Mouse (Mus musculus) hindbrain, postnatal 0 days (tissue): ENCODE results near the gene Ltn1. TPM values are rescaled to one million over a fixed set of nuclear protein-coding genes. Genes with fewer than 3 reads are reported as not detected.

Experiments
- ATAC-seq: fragments of 200-750 bp; cut with Nextera tagmentation; 2 replicates; pipeline ENCODE4 v1.8.0; 2017; ENCODE audit warnings: mild to moderate bottlenecking, moderate TSS enrichment, moderate library complexity
- DNase-seq: peaks from one replicate; pipeline ENCODE4 v3.0.0-alpha.2; 2015; ENCODE audit warnings: low spot score
- H3K27ac ChIP-seq: fragments of 300-500 bp; sonication (generic); 2 replicates; pipeline ENCODE4 v1.5.1; 2014; ENCODE audit warnings: mild to moderate bottlenecking
- H3K27me3 ChIP-seq: fragments of 300-500 bp; sonication (generic); 2 replicates; pipeline ENCODE4 v1.6.1; 2014; ENCODE audit warnings: low read length, mixed read lengths; ENCODE audit not compliant: insufficient read depth
- H3K36me3 ChIP-seq: fragments of 300-500 bp; sonication (generic); 2 replicates; pipeline ENCODE4 v1.6.1; 2014; ENCODE audit warnings: low read length, mixed read lengths; ENCODE audit not compliant: insufficient read depth
- H3K4me1 ChIP-seq: fragments of 300-500 bp; sonication (generic); 2 replicates; pipeline ENCODE4 v1.6.1; 2014; ENCODE audit warnings: antibody characterized with exemption, low read length, mixed read lengths; ENCODE audit not compliant: insufficient read depth
- H3K4me2 ChIP-seq: fragments of 300-500 bp; sonication (generic); 2 replicates; pipeline ENCODE4 v1.6.1; 2014; ENCODE audit warnings: low read depth, mild to moderate bottlenecking, low read length, moderate library complexity, mixed read lengths
- H3K4me3 ChIP-seq: fragments of 300-500 bp; sonication (generic); 2 replicates; pipeline ENCODE4 v1.5.1; 2014; ENCODE audit warnings: low read length
- H3K9ac ChIP-seq: fragments of 300-500 bp; sonication (generic); replicated peaks from 2 replicates; pipeline ENCODE4 v1.6.1; 2014; ENCODE audit warnings: mild to moderate bottlenecking, low read length, moderate library complexity, mixed read lengths
- H3K9me3 ChIP-seq: fragments of 300-500 bp; sonication (generic); 2 replicates; pipeline ENCODE4 v1.6.1; 2016; ENCODE audit warnings: low read length, mixed read lengths
- CTCF ChIP-seq: IDR thresholded peaks from 2 replicates; pipeline ENCODE4 v1.5.1; 2016; ENCODE audit warnings: antibody characterized with exemption, control low read depth, low read depth
- WGBS: fragments of 180-500 bp; shearing (Covaris S2); extraction: QIAGEN DNeasy Blood & Tissue Kit; methylation state at CpG from one replicate; pipeline ENCODE4 v1.1.7; 2014; 5-methylcytosine and 5-hydroxymethylcytosine counted together
- polyA plus RNA-seq: library from polyadenylated mRNA; unstranded; fragments of >200 nt; fragmentation: Nextera tagmentation; extraction: Ambion mirVana; gene quantifications from 2 replicates; pipeline ENCODE4 v1.2.1, GENCODE M21; 2015
- total RNA-seq: library from RNA; depleted of rRNA; stranded (reverse); fragments of >200 nt; gene quantifications from 2 replicates; pipeline ENCODE4 v1.2.3, GENCODE M21; 2014; rRNA removed

The Ltn1 gene
- total RNA-seq (15.4 and 16.2 TPM in 2 replicates), polyA plus RNA-seq (18.2 and 19.0 TPM in 2 replicates)

DNA sequence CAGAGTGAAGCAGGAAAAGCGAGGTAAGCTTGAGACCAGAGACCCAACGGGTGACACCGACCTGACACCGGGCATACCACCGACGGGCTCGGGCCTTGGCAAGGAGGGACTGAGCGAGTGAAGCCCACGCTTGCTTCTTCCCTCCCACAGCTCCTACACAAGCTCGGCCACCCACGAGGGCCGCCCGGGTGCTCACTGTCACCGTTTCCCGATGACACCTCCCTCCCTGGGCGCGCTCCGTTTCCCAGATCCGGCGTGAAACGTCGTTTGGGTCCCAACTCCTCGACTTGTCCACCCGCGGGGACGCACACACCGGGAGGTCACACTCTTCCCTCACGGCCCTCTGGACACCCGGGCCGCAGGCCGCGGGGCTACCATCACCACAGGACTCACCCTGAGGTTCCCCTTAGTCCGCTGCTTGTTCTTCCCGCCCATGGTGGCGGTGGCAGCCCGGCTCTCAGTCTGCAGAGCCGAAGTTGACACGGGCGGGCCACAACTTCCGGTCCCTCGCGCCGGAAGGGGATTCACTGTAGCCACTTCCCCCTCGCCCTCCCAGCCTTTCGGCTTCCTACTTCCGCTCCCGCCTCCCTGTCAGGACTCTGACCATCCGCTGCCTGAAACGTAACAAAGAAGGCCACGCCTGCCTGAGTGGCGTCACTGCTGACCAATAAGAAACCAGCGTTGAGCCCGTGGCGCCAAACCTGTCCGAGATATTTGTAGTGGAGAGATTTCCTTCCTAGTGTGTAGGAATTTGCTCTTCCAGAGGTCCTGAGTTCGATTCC, at the start of gene Ltn1:
Ltn1 (minus strand) TSS at position 580 of the 782 bp plus-strand sequence.
- H3K27me3 ChIP-seq = no peaks in the 10 kb centered on the region
- TF ChIP-seq CTCF = no peak
- 1% methylated on average over 55 of the region's 56 CpGs for WGBS
- peak within 1 kb of the TSS; percentile 83 for H3K4me3 ChIP-seq
- H3K27ac ChIP-seq = peak within 1 kb of the TSS; percentile 66; the same call in 1 of the 2 replicates
- H3K9ac ChIP-seq = peak within 1 kb of the TSS; percentile 73
- peak; percentile 99 for DNase-seq
- ATAC-seq = peak; percentile 100
- H3K4me2 ChIP-seq = peak within 1 kb of the TSS; percentile 85
- no peaks in the 10 kb centered on the region for H3K9me3 ChIP-seq
- H3K36me3 ChIP-seq = peaks cover 7% of the 10 kb centered on the region; the same call in 1 of the 2 replicates
- H3K4me1 ChIP-seq = no peaks in the 10 kb centered on the region

DNA sequence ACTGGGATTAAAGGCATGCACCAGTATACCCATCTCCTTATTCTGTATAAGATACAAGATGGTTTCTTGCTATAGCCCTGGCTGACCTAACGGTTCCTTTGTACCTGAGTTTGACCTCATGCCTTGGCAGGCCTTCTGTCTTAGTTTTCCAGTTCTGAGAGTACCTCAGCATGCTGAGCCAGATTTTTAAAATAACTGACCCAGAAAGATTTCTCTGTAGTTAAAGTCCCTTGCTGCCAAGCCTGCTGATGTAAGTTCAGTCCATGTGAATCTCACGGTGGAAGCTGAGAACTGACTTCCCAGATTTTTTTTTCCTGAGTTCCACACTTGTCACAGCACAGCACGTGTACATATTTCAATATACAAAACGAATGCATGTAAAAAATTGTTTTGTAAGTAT, 38.2 kb upstream of the Ltn1 start:
- Histone ChIP-seq H3K4me3 (no peak overlapping the region), H3K27me3 (no peaks in the 10 kb centered on the region), H3K4me1 (no peaks in the 10 kb centered on the region), H3K9me3 (no peaks in the 10 kb centered on the region), H3K9ac (no peak overlapping the region), H3K36me3 (peaks cover 60% of the 10 kb centered on the region), H3K4me2 (no peak overlapping the region), H3K27ac (no peak overlapping the region)
- ATAC-seq (no peak), DNase-seq (no peak)
- WGBS = 86% methylated on average over 4 of the region's 4 CpGs
- no peak for TF ChIP-seq CTCF

DNA sequence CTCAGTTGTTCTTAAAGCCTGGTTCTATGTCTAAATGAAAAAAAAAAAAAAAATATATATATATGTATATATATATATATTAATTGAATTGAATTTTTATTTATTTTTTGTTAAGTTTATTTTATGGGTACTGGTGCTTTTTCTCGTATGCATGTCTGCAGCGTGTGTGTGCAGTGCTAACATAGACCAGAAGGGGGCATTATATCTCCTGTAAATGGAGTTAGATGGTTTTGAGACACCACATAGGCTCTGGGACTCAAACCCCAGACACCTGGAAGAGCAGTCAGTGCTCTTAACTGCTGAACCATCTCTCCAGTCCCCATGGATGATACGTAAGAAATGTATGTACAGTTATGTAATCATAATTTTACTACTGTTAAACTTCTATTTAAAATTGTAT, 26.3 kb upstream of the Ltn1 start:
- no peak for TF ChIP-seq CTCF
- H3K4me3 ChIP-seq = no peak overlapping the region
- no peak for ATAC-seq

DNA sequence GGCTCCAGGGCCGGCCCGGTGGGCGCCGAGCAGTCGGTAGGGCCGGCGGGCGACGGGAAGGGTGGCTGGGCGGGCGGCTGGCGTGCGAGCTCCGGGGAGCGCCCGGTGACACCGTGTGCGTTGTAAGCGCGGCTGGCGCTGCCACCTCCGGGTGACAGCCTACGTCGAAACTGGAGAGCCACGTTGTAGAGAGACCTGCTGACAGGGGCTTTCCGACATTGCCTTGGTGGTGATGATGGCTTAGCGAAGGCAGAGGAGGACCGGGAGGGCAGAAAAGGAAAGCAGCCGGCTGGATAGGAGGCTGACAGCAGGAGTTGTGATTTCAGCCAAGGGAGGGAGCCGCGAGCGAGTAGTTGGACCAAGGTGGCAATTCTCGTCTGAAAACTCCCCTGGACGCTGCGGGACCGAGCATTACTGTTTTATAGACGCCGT, 22.8 kb upstream of the Ltn1 start:
- ATAC-seq (peak; percentile 77; the same call in 1 of the 2 replicates), DNase-seq (peak; percentile 28)
- peaks cover 7% of the 10 kb centered on the region for H3K4me1 ChIP-seq
- H3K9ac ChIP-seq = peak overlapping the region; percentile 82
- H3K4me3 ChIP-seq = peak overlapping the region; percentile 97
- peak overlapping the region; percentile 91 for H3K27ac ChIP-seq
- H3K9me3 ChIP-seq = no peaks in the 10 kb centered on the region
- no peak for TF ChIP-seq CTCF
- H3K4me2 ChIP-seq = peak overlapping the region; percentile 94
- no peaks in the 10 kb centered on the region for H3K27me3 ChIP-seq
- H3K36me3 ChIP-seq = no peaks in the 10 kb centered on the region; the same call in 1 of the 2 replicates
- under 1% methylated on average over 35 of the region's 38 CpGs for WGBS

More for the DNA sequence above, 26.3 kb upstream of the Ltn1 start:
- no peaks in the 10 kb centered on the region for H3K9me3 ChIP-seq
- no peak for DNase-seq
- 98% methylated on average over 3 of the region's 3 CpGs for WGBS
- H3K9ac ChIP-seq = no peak overlapping the region
- H3K36me3 ChIP-seq = peaks cover 18% of the 10 kb centered on the region; the same call in 1 of the 2 replicates
- H3K27ac ChIP-seq = no peak overlapping the region
- H3K4me1 ChIP-seq = peaks cover 7% of the 10 kb centered on the region
- H3K4me2 ChIP-seq = no peak overlapping the region
- no peaks in the 10 kb centered on the region for H3K27me3 ChIP-seq

DNA sequence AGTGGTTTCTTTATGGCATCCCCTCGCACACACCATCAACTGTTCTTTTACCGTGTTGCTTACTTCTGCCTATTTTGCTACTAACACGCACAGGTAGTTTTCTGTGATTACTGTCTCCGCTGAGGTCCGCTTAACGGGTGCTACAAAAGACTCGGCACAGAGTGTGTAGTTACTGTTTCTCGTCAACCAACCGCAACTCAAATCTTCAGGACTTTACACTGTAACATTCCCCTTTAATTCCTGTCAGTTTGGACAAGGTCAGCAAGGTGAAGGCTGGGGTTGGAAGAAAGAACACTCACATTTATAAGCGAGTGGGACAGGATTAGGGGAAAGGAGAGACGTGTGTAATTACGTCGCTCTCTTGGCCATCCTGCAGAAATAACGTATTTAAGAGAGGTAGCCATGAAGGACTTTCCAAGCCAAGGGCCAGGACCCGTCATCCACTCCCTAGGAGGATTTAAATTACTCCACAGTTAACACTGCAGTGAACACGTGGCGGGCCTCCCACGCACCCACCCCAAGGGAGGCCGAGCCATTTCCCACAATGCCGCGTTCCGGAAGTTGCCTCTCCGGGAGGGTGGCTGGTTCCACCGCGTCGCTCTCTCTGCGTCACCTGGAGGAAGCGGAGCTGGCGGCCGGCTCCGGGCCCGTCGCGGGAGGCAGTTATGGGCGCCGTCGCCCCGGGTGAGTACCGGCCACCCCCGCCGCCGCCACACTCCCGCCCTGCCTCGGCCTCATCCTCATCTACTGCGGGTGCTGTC, 22.2 kb upstream of the Ltn1 start, which contains the start of gene Usp16:
Usp16 (plus strand) TSS at position 285 of the 761 bp plus-strand sequence.
- peak within 1 kb of the TSS; percentile 97 for H3K4me3 ChIP-seq
- no peaks in the 10 kb centered on the region for H3K9me3 ChIP-seq
- H3K36me3 ChIP-seq = no peaks in the 10 kb centered on the region; the same call in 1 of the 2 replicates
- H3K4me2 ChIP-seq = peak within 1 kb of the TSS; percentile 94
- H3K27me3 ChIP-seq = no peaks in the 10 kb centered on the region
- 9% methylated on average over 42 of the region's 45 CpGs for WGBS
- peak within 1 kb of the TSS; percentile 91 for H3K27ac ChIP-seq
- no peak for TF ChIP-seq CTCF
- H3K9ac ChIP-seq = peak within 1 kb of the TSS; percentile 82
- H3K4me1 ChIP-seq = peaks cover 7% of the 10 kb centered on the region
- DNase-seq (peak; percentile 96), ATAC-seq (peak; percentile 98)

DNA sequence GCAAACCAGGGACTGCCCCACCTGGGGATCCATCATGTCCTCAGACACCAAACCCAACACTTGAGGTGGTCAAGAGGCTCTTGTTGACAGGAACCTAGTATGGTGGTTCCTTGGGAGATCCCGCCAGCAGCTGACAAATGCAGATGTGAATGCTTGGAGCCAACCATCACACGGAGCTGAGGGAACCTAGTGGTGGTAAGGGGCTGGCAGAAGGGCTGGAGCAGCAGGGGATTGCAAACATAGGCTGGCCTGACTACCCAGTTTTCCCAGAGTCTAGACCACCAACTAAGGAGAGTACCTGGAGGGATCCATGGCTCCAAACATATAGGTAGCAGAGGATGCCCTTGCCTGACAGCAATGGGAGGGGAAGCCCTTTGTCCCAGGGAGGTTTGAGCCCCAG, 20.8 kb upstream of the Ltn1 start:
- H3K27me3 ChIP-seq = no peaks in the 10 kb centered on the region
- H3K4me1 ChIP-seq = peaks cover 7% of the 10 kb centered on the region
- no peak overlapping the region for H3K27ac ChIP-seq
- H3K4me3 ChIP-seq = no peak overlapping the region
- TF ChIP-seq CTCF = no peak
- no peaks in the 10 kb centered on the region for H3K36me3 ChIP-seq
- ATAC-seq = no peak
- no peaks in the 10 kb centered on the region for H3K9me3 ChIP-seq
- WGBS = 84% methylated on average over 2 of the region's 2 CpGs
- DNase-seq = no peak
- no peak overlapping the region for H3K4me2 ChIP-seq
- no peak overlapping the region for H3K9ac ChIP-seq
